Mouse (Mus musculus) G1E (cell line): ENCODE measurements around the gene Mtss1l. TPM values are rescaled to one million over a fixed set of nuclear protein-coding genes. Genes with fewer than 3 reads are reported as not detected.

Experiments
- ATAC-seq: 2 replicates; pipeline ENCODE4 v1.8.0; 2016; ENCODE audit warnings: mild to moderate bottlenecking; ENCODE audit not compliant: insufficient number of reproducible peaks, poor library complexity, low FRiP score, severe bottlenecking; ENCODE audit errors: extremely low read depth
- DNase-seq: peaks from one replicate; pipeline ENCODE4 v3.0.0; 2012; ENCODE audit warnings: low spot score
- H3K27me3 ChIP-seq: 2 replicates; pipeline ENCODE4 v1.6.1; 2012; ENCODE audit warnings: mild to moderate bottlenecking, low read length, inconsistent platforms; ENCODE audit not compliant: insufficient read depth
- H3K36me3 ChIP-seq: replicated peaks from 2 replicates; pipeline ENCODE3; 2012; ENCODE audit warnings: mild to moderate bottlenecking, inconsistent platforms
- H3K4me1 ChIP-seq: 2 replicates; pipeline ENCODE4 v1.6.1; 2012; ENCODE audit warnings: low read depth, low read length, inconsistent platforms, mixed read lengths; ENCODE audit not compliant: insufficient read depth
- H3K4me3 ChIP-seq: 2 replicates; pipeline ENCODE4 v1.5.1; 2012; ENCODE audit warnings: low read depth, mild to moderate bottlenecking, inconsistent platforms, low read length, moderate library complexity, mixed read lengths
- H3K9me3 ChIP-seq: replicated peaks from 2 replicates; pipeline ENCODE4 v1.6.1; 2012; ENCODE audit warnings: inconsistent platforms
- CTCF ChIP-seq: IDR thresholded peaks from 2 replicates; pipeline ENCODE4 v1.5.1; 2012; ENCODE audit warnings: low read depth, low read length, inconsistent platforms, mixed read lengths
- GATA1 ChIP-seq: IDR thresholded peaks from 2 replicates; pipeline ENCODE4 v1.6.1; 2012; ENCODE audit warnings: borderline replicate concordance, low read length, inconsistent platforms, mixed read lengths
- GATA2 ChIP-seq: IDR thresholded peaks from 2 replicates; pipeline ENCODE4 v1.6.1; 2012; ENCODE audit warnings: low read depth, low read length, inconsistent platforms, borderline replicate concordance
- POLR2AphosphoS5 ChIP-seq: IDR thresholded peaks from 2 replicates; pipeline ENCODE4 v1.6.1; 2012; ENCODE audit warnings: low read depth, low read length, inconsistent platforms; ENCODE audit not compliant: insufficient replicate concordance
- TAL1 ChIP-seq: conservative IDR thresholded peaks from 2 replicates; pipeline ENCODE4 v1.6.1; 2012; ENCODE audit warnings: low read depth, low read length, inconsistent platforms, mixed read lengths
- polyA plus RNA-seq: library from polyadenylated mRNA; stranded (reverse); fragments of >175 nt; gene quantifications from 2 replicates; pipeline ENCODE4 v1.2.3, GENCODE M21; 2012
- total RNA-seq, 2 experiments: library from RNA; stranded (forward) in 1 of 2; stranded (reverse) in 1 of 2; fragments of 200-1000 nt in 1 of 2; fragments of >200 nt in 1 of 2; fragmentation: Nextera tagmentation in 1 of 2; gene quantifications; 2 replicates each; pipeline ENCODE4 v1.2.3; 2014 to 2017

Mtss1l gene
- total RNA-seq (2014; fragmentation: Nextera tagmentation) (not detected in 2 replicates), total RNA-seq (2017) (0.17 and 0.33 TPM in 2 replicates), polyA plus RNA-seq (0.15 and 0.37 TPM in 2 replicates)

GRCm38 (mm10) chr8:110720685-110721598 is at the start of gene Mtss1l:
Mtss1l (plus strand) TSS chr8:110721476.
- Histone ChIP-seq H3K9me3 (no peaks in the 10 kb centered on the region), H3K4me1 (peaks cover 15% of the 10 kb centered on the region), H3K4me3 (peak within 1 kb of the TSS; percentile 66), H3K27me3 (peaks cover 44% of the 10 kb centered on the region), H3K36me3 (peaks cover 49% of the 10 kb centered on the region)
- no peak for TF ChIP-seq POLR2AphosphoS5
- no peak for ATAC-seq
- peak; percentile 54 for DNase-seq

- ATAC-seq: no peak
- Histone ChIP-seq H3K27me3 (no peaks in the 10 kb centered on the region), H3K36me3 (peaks cover 94% of the 10 kb centered on the region), H3K9me3 (no peaks in the 10 kb centered on the region), H3K4me3 (no peak overlapping the region), H3K4me1 (no peaks in the 10 kb centered on the region)
- no peak for DNase-seq
- TF ChIP-seq TAL1: no peak
- TF ChIP-seq GATA2: no peak
- no peak for TF ChIP-seq POLR2AphosphoS5
- no peak for TF ChIP-seq GATA1
- no peak for TF ChIP-seq CTCF
Observed at GRCm38 (mm10) chr8:110672133-110672532, 49.1 kb upstream of the Mtss1l start.

- H3K4me1 ChIP-seq: no peaks in the 10 kb centered on the region
- ATAC-seq: no peak
- DNase-seq: no peak
- H3K36me3 ChIP-seq: peaks cover 99% of the 10 kb centered on the region
- H3K9me3 ChIP-seq: no peaks in the 10 kb centered on the region
- TF ChIP-seq GATA2: no peak
- TF ChIP-seq TAL1: no peak
- TF ChIP-seq GATA1: no peak
- TF ChIP-seq CTCF: no peak
- TF ChIP-seq POLR2AphosphoS5: no peak
- H3K4me3 ChIP-seq: no peak overlapping the region
- no peaks in the 10 kb centered on the region for H3K27me3 ChIP-seq
Observed at GRCm38 (mm10) chr8:110673168-110673567, 48.1 kb upstream of the Mtss1l start.

GRCm38 (mm10) chr8:110674589-110674988 is 46.7 kb upstream of the Mtss1l start:
- ATAC-seq: no peak
- peaks cover 99% of the 10 kb centered on the region for H3K36me3 ChIP-seq
- H3K4me3 ChIP-seq: no peak overlapping the region
- no peaks in the 10 kb centered on the region for H3K27me3 ChIP-seq
- H3K9me3 ChIP-seq: no peaks in the 10 kb centered on the region
- DNase-seq: no peak
- no peaks in the 10 kb centered on the region for H3K4me1 ChIP-seq
- TF ChIP-seq GATA2: no peak
- no peak for TF ChIP-seq TAL1
- no peak for TF ChIP-seq POLR2AphosphoS5
- no peak for TF ChIP-seq GATA1
- no peak for TF ChIP-seq CTCF

GRCm38 (mm10) chr8:110676702-110677101 is 44.6 kb upstream of the Mtss1l start:
- no peak overlapping the region for H3K4me3 ChIP-seq
- TF ChIP-seq POLR2AphosphoS5 (no peak), TAL1 (no peak), CTCF (no peak), GATA2 (no peak), GATA1 (no peak)
- H3K27me3 ChIP-seq: no peaks in the 10 kb centered on the region
- H3K36me3 ChIP-seq: peaks cover 94% of the 10 kb centered on the region
- ATAC-seq (no peak), DNase-seq (no peak)
- H3K4me1 ChIP-seq: no peaks in the 10 kb centered on the region
- no peaks in the 10 kb centered on the region for H3K9me3 ChIP-seq

GRCm38 (mm10) chr8:110677174-110677660 is 44.1 kb upstream of the Mtss1l start:
- ATAC-seq (no peak), DNase-seq (no peak)
- TF ChIP-seq GATA2 (no peak), TAL1 (no peak), CTCF (no peak), GATA1 (no peak), POLR2AphosphoS5 (no peak)
- Histone ChIP-seq H3K4me1 (no peaks in the 10 kb centered on the region), H3K27me3 (no peaks in the 10 kb centered on the region), H3K36me3 (peaks cover 94% of the 10 kb centered on the region), H3K9me3 (no peaks in the 10 kb centered on the region), H3K4me3 (no peak overlapping the region)
